Mouse (Mus musculus): Measurements from ENCODE around the gene Ston1.

DNA sequence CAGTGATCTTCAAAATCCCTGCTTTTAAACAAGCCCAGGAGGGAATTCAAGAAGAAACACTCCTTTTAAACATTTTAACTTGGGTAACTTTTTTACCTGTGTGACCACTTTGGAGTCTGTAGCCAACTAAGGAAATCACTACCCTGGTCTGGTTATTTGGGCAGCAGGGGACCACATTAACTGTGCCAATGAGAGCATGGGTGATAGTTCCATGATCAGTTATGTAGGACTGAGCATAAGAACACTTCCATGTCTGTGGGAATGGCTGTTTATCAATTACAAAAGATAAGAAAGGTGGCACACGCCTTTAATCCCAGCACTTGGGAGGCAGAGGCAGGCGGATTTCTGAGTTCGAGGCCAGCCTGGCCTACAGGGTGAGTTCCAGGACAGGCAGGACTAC, 49.7 kb downstream of the Ston1 start:
- no peak for TF ChIP-seq POLR2A (IDR thresholded peaks at IDR 0.05; ENCODE audit: insufficient read length, low read depth)
- no peak for TF ChIP-seq CEBPB (IDR thresholded peaks at IDR 0.05; ENCODE audit: insufficient read depth, poor library complexity, severe bottlenecking)
- TF ChIP-seq MAX (IDR thresholded peaks at IDR 0.05; ENCODE audit: low read depth): no peak
- no peak for TF ChIP-seq TCF12 (IDR thresholded peaks at IDR 0.05; ENCODE audit: insufficient read depth, poor library complexity, severe bottlenecking)
